Mouse (Mus musculus): ENCODE measurements at regions not wholly inside any gene's neighbourhood (a gene's known extent, or its start where the extent isn't known, plus 50 kb on each side); places are given as distances from the start of the nearest gene placed in this dataset.
A peak's percentile ranks its signal among the peaks of the same experiment; 100 is the strongest.

DNA sequence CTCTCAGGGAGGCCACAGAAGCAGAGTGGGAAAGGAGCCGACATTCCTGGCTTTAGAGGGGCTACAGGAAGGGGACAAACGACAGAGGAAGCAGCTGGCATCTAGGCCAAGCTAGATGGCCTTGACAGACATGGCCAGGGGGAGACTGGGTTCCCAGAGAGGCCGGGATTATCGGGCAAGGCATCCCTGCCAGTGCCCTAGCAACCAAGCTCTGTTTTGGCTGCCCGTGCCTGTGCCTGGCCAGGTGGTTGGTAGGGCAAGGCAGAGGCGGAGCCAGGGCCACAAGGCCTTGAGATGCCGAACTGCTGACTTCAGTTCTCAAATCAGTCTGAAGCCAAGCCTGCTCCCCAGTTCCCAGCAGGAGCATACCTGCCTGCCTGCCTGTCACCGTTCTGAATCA, 142.7 kb downstream of the Vegfa start:
- no peak overlapping the region for H3K9ac ChIP-seq (ENCODE audit: low read length)
- WGBS, result 42% methylated on average over 8 of the region's 8 CpGs

GRCm38 (mm10) chr17:45889051-45889450, 143.1 kb downstream of the Vegfa start:
- H3K4me3 ChIP-seq (ENCODE audit: low read length), result no peak overlapping the region
- no peaks in the 10 kb centered on the region for H3K9me3 ChIP-seq (replicated peaks; ENCODE audit: control insufficient read depth, low read length)
- H3K9ac ChIP-seq (ENCODE audit: low read length), result no peak overlapping the region
- no peak overlapping the region for H3K27ac ChIP-seq (ENCODE audit: low read length)
- no peaks in the 10 kb centered on the region for H3K36me3 ChIP-seq (ENCODE audit: control insufficient read depth, insufficient read depth)
- WGBS, result 57% methylated on average over 6 of the region's 7 CpGs
- no peak for ATAC-seq (replicated peaks; ENCODE audit: extremely low read depth, insufficient read depth, low FRiP score)
- H3K27me3 ChIP-seq (ENCODE audit: control insufficient read depth, insufficient read depth, low read length), result peaks cover 10% of the 10 kb centered on the region
- H3K4me2 ChIP-seq (ENCODE audit: low read depth, low read length), result no peak overlapping the region
- H3K4me1 ChIP-seq (ENCODE audit: control insufficient read depth, insufficient read depth, low read length), result peaks cover 20% of the 10 kb centered on the region

More for the DNA sequence above, 142.7 kb downstream of the Vegfa start:
- Histone ChIP-seq H3K9me3 (replicated peaks; ENCODE audit: control insufficient read depth, low read length) (no peaks in the 10 kb centered on the region), H3K27ac (ENCODE audit: low read length) (no peak overlapping the region), H3K4me3 (ENCODE audit: low read length) (no peak overlapping the region), H3K4me2 (ENCODE audit: low read depth, low read length) (no peak overlapping the region), H3K4me1 (ENCODE audit: control insufficient read depth, insufficient read depth, low read length) (peaks cover 20% of the 10 kb centered on the region), H3K27me3 (ENCODE audit: control insufficient read depth, insufficient read depth, low read length) (peaks cover 10% of the 10 kb centered on the region), H3K36me3 (ENCODE audit: control insufficient read depth, insufficient read depth) (no peaks in the 10 kb centered on the region)
- no peak for ATAC-seq (replicated peaks; ENCODE audit: extremely low read depth, insufficient read depth, low FRiP score)

DNA sequence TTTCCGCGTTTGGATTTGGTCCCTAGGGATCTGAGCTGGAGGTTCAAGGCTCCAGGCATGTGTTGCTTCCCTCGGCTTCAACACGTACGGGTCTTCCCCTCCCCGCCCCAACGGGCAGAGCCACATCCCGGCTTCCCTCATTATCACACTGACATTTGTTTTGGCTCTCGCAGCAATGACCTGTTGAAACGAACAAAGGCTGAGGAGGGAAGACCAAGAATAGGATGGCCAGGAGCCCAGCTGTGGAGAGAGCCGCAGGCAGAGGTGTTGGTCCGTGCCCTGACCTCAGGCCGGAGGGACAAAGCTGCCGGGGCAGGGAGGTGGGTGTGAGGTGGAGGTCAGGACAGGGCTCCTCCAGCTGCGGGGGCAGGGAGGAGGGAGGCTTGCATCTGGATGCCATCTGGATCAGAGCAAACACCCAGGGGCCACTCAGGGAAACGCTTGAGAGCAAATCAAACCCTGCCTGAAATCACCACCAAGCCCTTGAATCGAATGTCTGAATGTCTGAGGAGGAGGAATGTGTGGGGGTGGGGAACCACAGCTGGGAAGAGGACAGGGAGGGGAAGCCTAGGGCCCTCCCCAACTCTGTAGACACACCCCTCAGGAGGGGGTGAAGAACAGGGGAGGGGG, 145.6 kb downstream of the Vegfa start:
- 4% methylated on average over 17 of the region's 17 CpGs for WGBS
- Histone ChIP-seq H3K27ac (ENCODE audit: low read length) (peak overlapping the region; percentile 47), H3K9me3 (replicated peaks; ENCODE audit: control insufficient read depth, low read length) (no peaks in the 10 kb centered on the region), H3K9ac (ENCODE audit: low read length) (peak overlapping the region; percentile 48; the same call in 1 of the 2 replicates), H3K4me1 (ENCODE audit: control insufficient read depth, insufficient read depth, low read length) (peaks cover 20% of the 10 kb centered on the region), H3K27me3 (ENCODE audit: control insufficient read depth, insufficient read depth, low read length) (peaks cover 13% of the 10 kb centered on the region), H3K36me3 (ENCODE audit: control insufficient read depth, insufficient read depth) (no peaks in the 10 kb centered on the region), H3K4me3 (ENCODE audit: low read length) (no peak overlapping the region), H3K4me2 (ENCODE audit: low read depth, low read length) (peak overlapping the region; percentile 8)
- ATAC-seq (replicated peaks; ENCODE audit: extremely low read depth, insufficient read depth, low FRiP score), result peak; percentile 80

GRCm38 (mm10) chr17:45885461-45886336, 146.5 kb downstream of the Vegfa start:
- ATAC-seq (replicated peaks; ENCODE audit: extremely low read depth, insufficient read depth, low FRiP score), result peak; percentile 26; the same call in 1 of the 2 replicates
- peaks cover 20% of the 10 kb centered on the region for H3K4me1 ChIP-seq (ENCODE audit: control insufficient read depth, insufficient read depth, low read length)
- peak overlapping the region; percentile 8 for H3K4me2 ChIP-seq (ENCODE audit: low read depth, low read length)
- no peaks in the 10 kb centered on the region for H3K36me3 ChIP-seq (ENCODE audit: control insufficient read depth, insufficient read depth)
- no peaks in the 10 kb centered on the region for H3K9me3 ChIP-seq (replicated peaks; ENCODE audit: control insufficient read depth, low read length)
- 51% methylated on average over 24 of the region's 24 CpGs for WGBS
- peaks cover 13% of the 10 kb centered on the region for H3K27me3 ChIP-seq (ENCODE audit: control insufficient read depth, insufficient read depth, low read length)
- no peak overlapping the region for H3K4me3 ChIP-seq (ENCODE audit: low read length)
- no peak overlapping the region for H3K9ac ChIP-seq (ENCODE audit: low read length)
- no peak overlapping the region for H3K27ac ChIP-seq (ENCODE audit: low read length)

DNA sequence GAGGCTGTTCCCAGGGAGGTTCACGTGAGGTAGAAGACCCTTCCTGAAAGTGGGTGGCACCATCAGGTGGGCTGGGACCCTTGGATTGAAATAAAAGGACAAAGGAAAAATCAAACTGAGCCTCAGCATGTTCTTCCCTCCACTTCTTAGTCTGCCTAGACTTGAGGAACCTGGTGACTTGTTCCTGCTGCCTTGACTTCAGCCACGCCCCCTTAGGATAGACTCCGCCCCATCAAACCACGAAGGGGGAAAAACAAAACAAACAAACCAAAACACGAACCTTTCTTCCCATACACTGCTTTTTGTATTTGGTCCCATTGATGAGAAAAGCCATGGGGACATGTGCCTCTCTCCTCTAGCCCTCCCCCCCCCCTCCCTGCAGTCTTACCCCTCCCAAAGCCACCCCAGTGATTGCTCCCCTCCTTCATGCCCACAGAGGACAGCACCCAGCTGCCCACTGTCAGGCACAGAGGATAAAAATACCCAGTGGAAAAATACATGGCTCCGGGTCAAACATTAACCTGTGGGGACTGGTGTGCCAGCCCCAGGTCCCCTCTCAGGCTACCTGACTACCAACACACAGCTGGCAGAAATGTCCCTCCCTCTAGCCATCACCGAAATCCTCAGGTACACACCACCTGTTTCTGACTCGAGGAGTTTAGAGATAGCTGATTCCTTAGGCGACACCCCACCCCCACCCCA, 148.0 kb downstream of the Vegfa start:
- H3K9ac ChIP-seq (ENCODE audit: low read length), result no peak overlapping the region
- peaks cover 17% of the 10 kb centered on the region for H3K4me1 ChIP-seq (ENCODE audit: control insufficient read depth, insufficient read depth, low read length)
- WGBS, result 61% methylated on average over 9 of the region's 9 CpGs
- H3K27me3 ChIP-seq (ENCODE audit: control insufficient read depth, insufficient read depth, low read length), result peaks cover 13% of the 10 kb centered on the region
- H3K4me2 ChIP-seq (ENCODE audit: low read depth, low read length), result no peak overlapping the region
- ATAC-seq (replicated peaks; ENCODE audit: extremely low read depth, insufficient read depth, low FRiP score), result no peak
- H3K27ac ChIP-seq (ENCODE audit: low read length), result no peak overlapping the region
- H3K9me3 ChIP-seq (replicated peaks; ENCODE audit: control insufficient read depth, low read length), result no peaks in the 10 kb centered on the region
- no peak overlapping the region for H3K4me3 ChIP-seq (ENCODE audit: low read length)
- no peaks in the 10 kb centered on the region for H3K36me3 ChIP-seq (ENCODE audit: control insufficient read depth, insufficient read depth)

DNA sequence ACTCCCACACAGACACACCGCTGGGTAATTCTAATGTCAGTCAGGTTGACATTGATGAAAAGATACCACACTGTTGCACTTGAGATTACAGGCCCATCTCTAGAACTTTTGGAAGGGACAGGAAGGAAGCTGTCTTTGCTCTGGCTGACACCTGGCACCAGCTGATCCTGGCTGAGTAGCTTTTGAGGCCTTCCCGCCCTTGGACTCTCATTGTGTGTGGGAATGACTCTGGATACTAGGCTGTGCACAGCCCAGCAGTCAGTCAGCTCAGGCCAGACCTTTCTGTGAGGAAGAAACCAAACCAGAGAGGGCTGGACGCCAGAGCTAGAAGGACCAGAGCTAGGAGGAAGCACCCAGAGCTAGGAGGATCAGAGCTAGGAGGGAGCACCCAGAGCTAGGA, 149.0 kb upstream of the 1600014C23Rik start:
- H3K4me2 ChIP-seq (ENCODE audit: low read depth, low read length), result no peak overlapping the region
- 60% methylated on average over 3 of the region's 3 CpGs for WGBS
- H3K9me3 ChIP-seq (replicated peaks; ENCODE audit: control insufficient read depth, low read length), result peaks cover 5% of the 10 kb centered on the region
- no peak overlapping the region for H3K9ac ChIP-seq (ENCODE audit: low read length)
- peaks cover 10% of the 10 kb centered on the region for H3K27me3 ChIP-seq (ENCODE audit: control insufficient read depth, insufficient read depth, low read length)
- H3K4me1 ChIP-seq (ENCODE audit: control insufficient read depth, insufficient read depth, low read length), result peaks cover 17% of the 10 kb centered on the region
- ATAC-seq (replicated peaks; ENCODE audit: extremely low read depth, insufficient read depth, low FRiP score), result no peak
- H3K27ac ChIP-seq (ENCODE audit: low read length), result no peak overlapping the region
- no peaks in the 10 kb centered on the region for H3K36me3 ChIP-seq (ENCODE audit: control insufficient read depth, insufficient read depth)
- no peak overlapping the region for H3K4me3 ChIP-seq (ENCODE audit: low read length)

DNA sequence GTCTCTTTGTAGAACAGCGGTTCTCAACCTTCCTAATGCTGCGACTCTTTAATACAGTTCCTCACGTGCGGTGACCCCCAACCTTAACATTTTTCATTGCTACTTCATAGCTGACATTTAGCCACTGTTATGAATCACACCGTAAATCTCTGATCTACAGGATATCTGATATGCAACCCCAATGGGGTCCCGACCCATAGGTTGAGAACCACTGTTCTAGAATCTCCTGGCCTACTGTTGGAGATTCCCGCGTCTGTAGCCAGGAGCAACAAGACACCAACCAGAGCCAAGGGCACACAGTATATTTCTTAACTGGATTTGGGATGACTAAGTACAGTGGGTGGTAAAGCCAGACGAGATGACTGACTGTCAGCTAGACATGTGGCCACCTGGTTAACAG, 147.6 kb upstream of the 1600014C23Rik start:
- ATAC-seq (replicated peaks; ENCODE audit: extremely low read depth, insufficient read depth, low FRiP score), result no peak
- peaks cover 10% of the 10 kb centered on the region for H3K27me3 ChIP-seq (ENCODE audit: control insufficient read depth, insufficient read depth, low read length)
- WGBS, result 89% methylated on average over 9 of the region's 9 CpGs

GRCm38 (mm10) chr17:45880761-45881160, 147.1 kb upstream of the 1600014C23Rik start:
- Histone ChIP-seq H3K4me1 (ENCODE audit: control insufficient read depth, insufficient read depth, low read length) (peaks cover 4% of the 10 kb centered on the region), H3K36me3 (ENCODE audit: control insufficient read depth, insufficient read depth) (no peaks in the 10 kb centered on the region), H3K27me3 (ENCODE audit: control insufficient read depth, insufficient read depth, low read length) (peaks cover 10% of the 10 kb centered on the region), H3K4me3 (ENCODE audit: low read length) (no peak overlapping the region), H3K27ac (ENCODE audit: low read length) (no peak overlapping the region), H3K9me3 (replicated peaks; ENCODE audit: control insufficient read depth, low read length) (peaks cover 5% of the 10 kb centered on the region), H3K9ac (ENCODE audit: low read length) (no peak overlapping the region), H3K4me2 (ENCODE audit: low read depth, low read length) (no peak overlapping the region)
- WGBS, result 80% methylated on average over 6 of the region's 6 CpGs
- ATAC-seq (replicated peaks; ENCODE audit: extremely low read depth, insufficient read depth, low FRiP score), result no peak

More for the DNA sequence above, 147.6 kb upstream of the 1600014C23Rik start:
- Histone ChIP-seq H3K27ac (ENCODE audit: low read length) (no peak overlapping the region), H3K9ac (ENCODE audit: low read length) (no peak overlapping the region), H3K4me3 (ENCODE audit: low read length) (no peak overlapping the region), H3K9me3 (replicated peaks; ENCODE audit: control insufficient read depth, low read length) (peaks cover 5% of the 10 kb centered on the region), H3K4me2 (ENCODE audit: low read depth, low read length) (no peak overlapping the region), H3K36me3 (ENCODE audit: control insufficient read depth, insufficient read depth) (no peaks in the 10 kb centered on the region), H3K4me1 (ENCODE audit: control insufficient read depth, insufficient read depth, low read length) (peaks cover 9% of the 10 kb centered on the region)
